Mouse (Mus musculus): ENCODE measurements around the gene Slit2. TPM values are rescaled to one million over a fixed set of nuclear protein-coding genes. Genes with fewer than 3 reads are reported as not detected.

Gene Slit2
- polyA plus RNA-seq, 1 experiment = 11.9 TPM

- TF ChIP-seq POLR2A (IDR thresholded peaks at IDR 0.05; ENCODE audit: extremely low read depth, insufficient read depth, low read length) (no peak), CTCF (IDR thresholded peaks at IDR 0.05; ENCODE audit: extremely low read depth, insufficient read depth, low read length) (no peak)
- H3K4me1 ChIP-seq (ENCODE audit: control insufficient read depth, insufficient read depth, low read length) = no peaks in the 10 kb centered on the region
- no peak overlapping the region for H3K27ac ChIP-seq (ENCODE audit: insufficient read depth, low read length)
Observed at GRCm38 (mm10) chr5:48301186-48301585, 318.2 kb downstream of the Slit2 start.

DNA sequence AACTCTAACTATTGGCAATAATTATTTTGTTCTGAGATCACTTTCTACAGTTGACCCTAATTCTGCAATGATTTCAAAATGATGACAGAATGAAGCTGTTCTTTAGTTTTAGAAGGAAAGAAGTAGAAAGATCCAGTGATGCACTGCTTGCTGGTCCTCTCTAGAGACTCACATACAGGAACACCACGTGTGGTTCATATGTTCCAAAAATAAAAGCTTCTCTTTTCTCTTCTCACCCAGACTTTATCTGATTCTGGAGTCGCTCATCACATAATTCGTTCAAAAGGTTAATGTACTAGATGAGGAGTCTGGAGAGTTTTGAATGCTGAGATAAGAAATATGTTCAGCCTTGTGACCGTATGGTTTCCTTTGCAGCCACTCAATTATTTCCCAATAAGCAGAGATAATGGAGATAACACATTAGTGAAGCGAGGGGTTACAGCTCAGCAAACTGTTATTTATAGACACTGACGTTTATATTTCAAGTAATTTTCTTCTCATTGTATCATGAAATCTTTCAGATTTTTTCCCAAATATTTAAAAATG, 332.2 kb downstream of the Slit2 start:
- H3K4me1 ChIP-seq (ENCODE audit: control insufficient read depth, insufficient read depth, low read length) = no peaks in the 10 kb centered on the region
- TF ChIP-seq CTCF (IDR thresholded peaks at IDR 0.05; ENCODE audit: extremely low read depth, insufficient read depth, low read length) (no peak), POLR2A (IDR thresholded peaks at IDR 0.05; ENCODE audit: extremely low read depth, insufficient read depth, low read length) (no peak)
- H3K27ac ChIP-seq (ENCODE audit: insufficient read depth, low read length) = no peak overlapping the region
- H3K4me3 ChIP-seq (ENCODE audit: insufficient read depth, low read length) = no peak overlapping the region

More at GRCm38 (mm10) chr5:48301186-48301585, 318.2 kb downstream of the Slit2 start:
- H3K4me3 ChIP-seq (ENCODE audit: insufficient read depth, low read length) = no peak overlapping the region

DNA sequence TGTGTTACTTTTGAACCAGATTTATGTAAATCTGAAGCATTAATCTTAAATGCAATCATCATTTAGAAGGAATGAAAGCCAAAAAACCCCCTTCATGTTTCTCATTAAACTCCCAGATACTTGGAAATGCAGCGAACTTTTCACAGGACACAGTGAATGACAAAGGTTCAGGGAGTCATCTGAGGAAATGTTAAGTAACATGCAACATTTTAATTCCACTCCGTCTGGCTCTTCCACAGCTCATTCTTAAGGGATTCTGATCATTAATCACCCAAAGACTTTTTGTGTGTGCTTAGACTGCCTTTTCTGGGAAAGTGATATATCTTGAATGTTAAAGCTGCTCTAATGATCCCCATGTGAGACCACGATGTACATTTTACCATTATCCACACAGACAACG, 337.7 kb downstream of the Slit2 start:
- Histone ChIP-seq H3K4me1 (ENCODE audit: control insufficient read depth, insufficient read depth, low read length) (no peaks in the 10 kb centered on the region), H3K4me3 (ENCODE audit: insufficient read depth, low read length) (no peak overlapping the region), H3K27ac (ENCODE audit: insufficient read depth, low read length) (no peak overlapping the region)
- TF ChIP-seq POLR2A (IDR thresholded peaks at IDR 0.05; ENCODE audit: extremely low read depth, insufficient read depth, low read length) = no peak
- no peak for TF ChIP-seq CTCF (IDR thresholded peaks at IDR 0.05; ENCODE audit: extremely low read depth, insufficient read depth, low read length)

GRCm38 (mm10) chr5:48326221-48326620, 343.3 kb downstream of the Slit2 start:
- no peak for TF ChIP-seq POLR2A (IDR thresholded peaks at IDR 0.05; ENCODE audit: extremely low read depth, insufficient read depth, low read length)
- TF ChIP-seq CTCF (IDR thresholded peaks at IDR 0.05; ENCODE audit: extremely low read depth, insufficient read depth, low read length) = no peak
- Histone ChIP-seq H3K27ac (ENCODE audit: insufficient read depth, low read length) (no peak overlapping the region), H3K4me1 (ENCODE audit: control insufficient read depth, insufficient read depth, low read length) (no peaks in the 10 kb centered on the region), H3K4me3 (ENCODE audit: insufficient read depth, low read length) (no peak overlapping the region)

DNA sequence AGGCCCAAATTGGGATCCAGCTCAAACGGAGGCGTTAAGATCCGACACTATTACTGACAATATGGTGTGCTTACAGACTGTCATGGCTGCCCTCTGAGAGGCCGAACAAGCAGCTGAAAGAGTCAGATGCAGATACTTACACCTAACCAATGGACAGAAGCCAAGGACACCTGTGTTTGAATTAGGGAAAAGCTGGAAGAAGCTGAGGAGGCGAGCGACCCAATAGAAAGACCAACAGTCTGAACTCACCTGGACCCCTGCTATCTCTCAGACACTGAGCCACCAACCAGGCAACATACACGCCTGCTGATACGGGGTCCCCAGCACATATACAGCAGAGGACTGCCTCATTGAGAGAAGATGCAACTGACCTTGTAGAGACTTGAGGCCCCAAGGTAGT, 344.7 kb downstream of the Slit2 start, which contains the start of gene 5730480H06Rik:
Gene 5730480H06Rik, plus strand, starts transcription at position 301 of the 400 bp plus-strand sequence.
- Histone ChIP-seq H3K27ac (ENCODE audit: insufficient read depth, low read length) (no peak within 1 kb of the TSS), H3K4me3 (ENCODE audit: insufficient read depth, low read length) (no peak within 1 kb of the TSS)

GRCm38 (mm10) chr5:48329751-48330150, 346.8 kb downstream of the Slit2 start:
- no peaks in the 10 kb centered on the region for H3K4me1 ChIP-seq (ENCODE audit: control insufficient read depth, insufficient read depth, low read length)
- H3K27ac ChIP-seq (ENCODE audit: insufficient read depth, low read length) = no peak overlapping the region
- TF ChIP-seq CTCF (IDR thresholded peaks at IDR 0.05; ENCODE audit: extremely low read depth, insufficient read depth, low read length) (no peak), POLR2A (IDR thresholded peaks at IDR 0.05; ENCODE audit: extremely low read depth, insufficient read depth, low read length) (no peak)
- no peak overlapping the region for H3K4me3 ChIP-seq (ENCODE audit: insufficient read depth, low read length)

More for the DNA sequence above, 344.7 kb downstream of the Slit2 start, which contains the start of gene 5730480H06Rik:
- TF ChIP-seq CTCF (IDR thresholded peaks at IDR 0.05; ENCODE audit: extremely low read depth, insufficient read depth, low read length) (no peak), POLR2A (IDR thresholded peaks at IDR 0.05; ENCODE audit: extremely low read depth, insufficient read depth, low read length) (no peak)
- no peaks in the 10 kb centered on the region for H3K4me1 ChIP-seq (ENCODE audit: control insufficient read depth, insufficient read depth, low read length)

- no peak for TF ChIP-seq POLR2A (IDR thresholded peaks at IDR 0.05; ENCODE audit: extremely low read depth, insufficient read depth, low read length)
- H3K27ac ChIP-seq (ENCODE audit: insufficient read depth, low read length) = no peak overlapping the region
- no peak overlapping the region for H3K4me3 ChIP-seq (ENCODE audit: insufficient read depth, low read length)
- no peaks in the 10 kb centered on the region for H3K4me1 ChIP-seq (ENCODE audit: control insufficient read depth, insufficient read depth, low read length)
Observed at GRCm38 (mm10) chr5:48330817-48331216, 347.9 kb downstream of the Slit2 start.

GRCm38 (mm10) chr5:48331441-48331840, 348.5 kb downstream of the Slit2 start:
- no peak for TF ChIP-seq CTCF (IDR thresholded peaks at IDR 0.05; ENCODE audit: extremely low read depth, insufficient read depth, low read length)
- no peak for TF ChIP-seq POLR2A (IDR thresholded peaks at IDR 0.05; ENCODE audit: extremely low read depth, insufficient read depth, low read length)
- Histone ChIP-seq H3K27ac (ENCODE audit: insufficient read depth, low read length) (no peak overlapping the region), H3K4me3 (ENCODE audit: insufficient read depth, low read length) (no peak overlapping the region), H3K4me1 (ENCODE audit: control insufficient read depth, insufficient read depth, low read length) (no peaks in the 10 kb centered on the region)

GRCm38 (mm10) chr5:48333407-48333806, 350.5 kb downstream of the Slit2 start:
- no peak overlapping the region for H3K27ac ChIP-seq (ENCODE audit: insufficient read depth, low read length)
- H3K4me3 ChIP-seq (ENCODE audit: insufficient read depth, low read length) = no peak overlapping the region
- TF ChIP-seq CTCF (IDR thresholded peaks at IDR 0.05; ENCODE audit: extremely low read depth, insufficient read depth, low read length) (no peak), POLR2A (IDR thresholded peaks at IDR 0.05; ENCODE audit: extremely low read depth, insufficient read depth, low read length) (no peak)
- H3K4me1 ChIP-seq (ENCODE audit: control insufficient read depth, insufficient read depth, low read length) = no peaks in the 10 kb centered on the region

GRCm38 (mm10) chr5:48333884-48334513, 351.1 kb downstream of the Slit2 start:
- no peaks in the 10 kb centered on the region for H3K4me1 ChIP-seq (ENCODE audit: control insufficient read depth, insufficient read depth, low read length)
- TF ChIP-seq POLR2A (IDR thresholded peaks at IDR 0.05; ENCODE audit: extremely low read depth, insufficient read depth, low read length) = no peak
- TF ChIP-seq CTCF (IDR thresholded peaks at IDR 0.05; ENCODE audit: extremely low read depth, insufficient read depth, low read length) = no peak
- no peak overlapping the region for H3K4me3 ChIP-seq (ENCODE audit: insufficient read depth, low read length)
- no peak overlapping the region for H3K27ac ChIP-seq (ENCODE audit: insufficient read depth, low read length)
